In genomic region chrX:131277555-131277954, GRCm38 (mm10) we compare ENCODE assay signal across 28 mouse cellular contexts.
"Had no signal": no experiment of that assay in that cellular context is flagged by ENCODE, and none has a peak within 500 bp of the region (broad histone marks: within the 10 kb centered on the region; RNA-seq: fewer than 3 reads in every experiment).

No protein-coding gene starts in this region.

- DNase-seq: left cerebral cortex, postnatal 4 days; liver; liver, embryonic 13.5 days; liver, postnatal 0 days; lung, adult 18-20 months; lung, adult 2 months; lung, embryonic 14.5 days; lung, postnatal 10 days; lung, postnatal 14 days; lung, postnatal 36 days; lung, postnatal 4 days; midbrain, embryonic 14.5 days had no signal

- H3K4me3 ChIP-seq: limb, embryonic 10.5 days; limb, embryonic 12.5 days; limb, embryonic 13.5 days; limb, embryonic 15.5 days; liver, embryonic 12.5 days; liver, embryonic 13.5 days; liver, embryonic 15.5 days; lung, embryonic 15.5 days; megakaryocyte, embryonic 14.5 days; midbrain, embryonic 10.5 days; midbrain, embryonic 12.5 days; midbrain, embryonic 13.5 days; midbrain, embryonic 15.5 days; myocyte; neural tube, embryonic 12.5 days had no signal

- H3K36me3 ChIP-seq: limb, embryonic 10.5 days; limb, embryonic 12.5 days; limb, embryonic 13.5 days; limb, embryonic 15.5 days; liver, embryonic 12.5 days; liver, embryonic 13.5 days; liver, embryonic 15.5 days; lung, embryonic 15.5 days; midbrain, embryonic 10.5 days; midbrain, embryonic 12.5 days; midbrain, embryonic 13.5 days; midbrain, embryonic 15.5 days; neural tube, embryonic 12.5 days had no signal

- H3K9ac ChIP-seq: limb, embryonic 12.5 days; limb, embryonic 13.5 days; limb, embryonic 15.5 days; liver, embryonic 12.5 days; liver, embryonic 13.5 days; liver, embryonic 14.5 days; liver, embryonic 15.5 days; liver, postnatal 0 days; lung, embryonic 14.5 days; lung, embryonic 15.5 days; midbrain, embryonic 12.5 days; midbrain, embryonic 13.5 days; midbrain, embryonic 15.5 days; neural tube, embryonic 12.5 days had no signal

- H3K9me3 ChIP-seq: limb, embryonic 10.5 days; limb, embryonic 12.5 days; limb, embryonic 13.5 days; limb, embryonic 15.5 days; liver, embryonic 12.5 days; liver, embryonic 13.5 days; liver, embryonic 15.5 days; lung, embryonic 15.5 days; megakaryocyte, embryonic 14.5 days; midbrain, embryonic 10.5 days; midbrain, embryonic 12.5 days; midbrain, embryonic 13.5 days; midbrain, embryonic 15.5 days; neural tube, embryonic 12.5 days had no signal

- H3K27me3 ChIP-seq: limb, embryonic 12.5 days; limb, embryonic 13.5 days; limb, embryonic 15.5 days; liver, embryonic 12.5 days; liver, embryonic 13.5 days; liver, embryonic 15.5 days; lung, embryonic 15.5 days; megakaryocyte, embryonic 14.5 days; midbrain, embryonic 12.5 days; midbrain, embryonic 13.5 days; midbrain, embryonic 15.5 days; neural tube, embryonic 12.5 days had no signal

- H3K4me1 ChIP-seq: limb, embryonic 10.5 days; limb, embryonic 12.5 days; limb, embryonic 13.5 days; limb, embryonic 15.5 days; liver, embryonic 12.5 days; liver, embryonic 13.5 days; liver, embryonic 15.5 days; lung, embryonic 15.5 days; megakaryocyte, embryonic 14.5 days; midbrain, embryonic 10.5 days; midbrain, embryonic 12.5 days; midbrain, embryonic 13.5 days; midbrain, embryonic 15.5 days; neural tube, embryonic 12.5 days had no signal

- H3K27ac ChIP-seq: limb, embryonic 10.5 days; limb, embryonic 12.5 days; limb, embryonic 13.5 days; limb, embryonic 15.5 days; liver, embryonic 12.5 days; liver, embryonic 13.5 days; liver, embryonic 14.5 days; liver, embryonic 15.5 days; lung, embryonic 15.5 days; macrophage; midbrain, embryonic 10.5 days; midbrain, embryonic 12.5 days; midbrain, embryonic 13.5 days; midbrain, embryonic 15.5 days; neural tube, embryonic 12.5 days had no signal
